Mouse (Mus musculus) hindbrain, embryonic 14.5 days (tissue): ENCODE results near the gene Fut11. TPM values are rescaled to one million over a fixed set of nuclear protein-coding genes. Genes with fewer than 3 reads are reported as not detected.

Source experiments
- microRNA-seq: library from miRNA; unstranded; fragments of <30 nt; microRNA quantifications from one replicate; pipeline ENCODE4, GENCODE M21; 2016
- polyA plus RNA-seq: library from polyadenylated mRNA; unstranded; fragments of >200 nt; fragmentation: Nextera tagmentation; extraction: Ambion mirVana; gene quantifications from 2 replicates; pipeline ENCODE4 v1.2.1, GENCODE M21; 2014

Fut11 gene
- polyA plus RNA-seq, 1 experiment from 2014 or later, result 25.1 TPM

Small RNA genes lying within 50 kb of the gene (microRNA-seq; reads per million reads assigned to microRNA genes)
- 1.8 reads per million, percentile 5 among the genes with 10 or more reads in this experiment for gene Mir6946

Other genes with a start within 250 kb of the Fut11 start
- 1.3 and 1.4 TPM in 2 replicates for gene Cfap70, start 242.7 kb upstream of the Fut11 start, polyA plus RNA-seq
- gene Anxa7, start 214.8 kb upstream of the Fut11 start, polyA plus RNA-seq, result 15.4 and 16.5 TPM in 2 replicates
- 0.55 TPM in 2 replicates for gene Mss51, start 198.1 kb upstream of the Fut11 start, polyA plus RNA-seq
- gene Ppp3cb, start 148.4 kb upstream of the Fut11 start, polyA plus RNA-seq, result 121 and 123 TPM in 2 replicates
- 13.1 and 13.2 TPM in 2 replicates for gene Usp54, start 53.9 kb upstream of the Fut11 start, polyA plus RNA-seq
- gene Myoz1, start 38.4 kb upstream of the Fut11 start, polyA plus RNA-seq, result not detected in 2 replicates
- gene Synpo2l, start 26.6 kb upstream of the Fut11 start, polyA plus RNA-seq, result 0.07 and 0.09 TPM in 2 replicates
- gene Sec24c, start 20.7 kb upstream of the Fut11 start, polyA plus RNA-seq, result 84.9 and 87.1 TPM in 2 replicates
- gene Chchd1, start 8.0 kb downstream of the Fut11 start, polyA plus RNA-seq, result 169 and 194 TPM in 2 replicates
- gene Zswim8, start 12.6 kb downstream of the Fut11 start, polyA plus RNA-seq, result 38.5 and 50.5 TPM in 2 replicates
- gene Ndst2, start 39.6 kb downstream of the Fut11 start, polyA plus RNA-seq, result 17.1 and 17.7 TPM in 2 replicates
- 166 and 197 TPM in 2 replicates for gene Camk2g, start 99.1 kb downstream of the Fut11 start, polyA plus RNA-seq
- gene Plau, start 141.7 kb downstream of the Fut11 start, polyA plus RNA-seq, result 0.27 and 0.34 TPM in 2 replicates
- gene Vcl, start 234.4 kb downstream of the Fut11 start, polyA plus RNA-seq, result 19.3 and 19.7 TPM in 2 replicates